Mouse (Mus musculus): ENCODE data around the gene She. TPM values are rescaled to one million over a fixed set of nuclear protein-coding genes. Genes with fewer than 3 reads are reported as not detected.

Gene She
- polyA plus RNA-seq, 1 experiment from 2014 or later, result 6.0 TPM

GRCm38 (mm10) chr3:89800774-89801506 is 30.2 kb upstream of the She start:
- no peak overlapping the region for H3K4me3 ChIP-seq
- H3K27ac ChIP-seq, result no peak overlapping the region
- no peak overlapping the region for H3K9ac ChIP-seq
- no peak overlapping the region for H3K4me2 ChIP-seq
- H3K9me3 ChIP-seq (replicated peaks), result no peaks in the 10 kb centered on the region
- ATAC-seq (replicated peaks; ENCODE audit: insufficient number of reproducible peaks, insufficient read depth, low FRiP score, low read depth), result no peak
- peaks cover 4% of the 10 kb centered on the region for H3K4me1 ChIP-seq (replicated peaks)
- H3K36me3 ChIP-seq, result no peaks in the 10 kb centered on the region
- no peaks in the 10 kb centered on the region for H3K27me3 ChIP-seq
- WGBS, result 66% methylated on average over 5 of the region's 5 CpGs

DNA sequence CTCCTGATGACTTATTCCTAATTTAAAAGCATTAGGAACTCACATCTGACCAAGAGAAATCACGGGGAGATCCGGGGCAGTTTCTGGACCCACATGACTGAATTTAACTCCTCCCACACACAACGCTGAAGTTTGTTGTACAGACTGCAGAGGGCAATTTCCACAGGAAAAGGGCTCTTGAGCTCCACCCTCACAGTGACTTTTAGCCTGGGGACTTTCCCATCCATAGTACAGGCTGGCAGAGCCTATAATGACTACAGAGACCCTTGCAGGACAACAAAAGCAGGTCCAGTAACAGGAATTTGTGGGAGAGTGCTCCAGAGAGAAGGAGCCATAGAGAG is 29.7 kb upstream of the She start:
- H3K4me1 ChIP-seq (replicated peaks), result peaks cover 4% of the 10 kb centered on the region
- no peaks in the 10 kb centered on the region for H3K27me3 ChIP-seq
- H3K36me3 ChIP-seq, result no peaks in the 10 kb centered on the region
- no peak overlapping the region for H3K4me3 ChIP-seq
- peak overlapping the region; percentile 22; the same call in 1 of the 2 replicates for H3K27ac ChIP-seq
- WGBS, result 19% methylated on average over 3 of the region's 3 CpGs
- H3K9ac ChIP-seq, result no peak overlapping the region
- no peak overlapping the region for H3K4me2 ChIP-seq
- ATAC-seq (replicated peaks; ENCODE audit: insufficient number of reproducible peaks, insufficient read depth, low FRiP score, low read depth), result no peak
- no peaks in the 10 kb centered on the region for H3K9me3 ChIP-seq (replicated peaks)

DNA sequence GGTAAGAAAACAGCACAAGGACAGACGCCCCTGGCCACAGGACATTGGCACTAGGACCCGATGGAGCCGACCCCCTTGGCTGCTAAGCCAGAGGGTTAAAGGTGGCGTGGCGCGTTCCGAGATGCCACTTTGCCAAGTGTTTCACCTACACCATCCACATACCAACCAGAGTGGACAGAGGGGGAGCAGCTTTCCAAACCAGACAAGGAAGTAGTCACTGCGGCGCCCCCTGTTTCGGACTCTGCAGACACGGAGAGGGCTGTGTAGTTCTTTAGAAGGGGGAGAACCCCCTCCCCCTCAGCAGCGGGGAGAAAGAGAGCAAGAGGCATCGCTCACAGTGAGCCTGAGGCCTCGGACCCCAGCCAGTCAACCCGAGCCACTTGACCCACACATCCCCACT is 28.3 kb upstream of the She start:
- H3K9me3 ChIP-seq (replicated peaks), result no peaks in the 10 kb centered on the region
- no peaks in the 10 kb centered on the region for H3K36me3 ChIP-seq
- no peak overlapping the region for H3K4me2 ChIP-seq
- H3K9ac ChIP-seq, result no peak overlapping the region
- ATAC-seq (replicated peaks; ENCODE audit: insufficient number of reproducible peaks, insufficient read depth, low FRiP score, low read depth), result no peak
- no peak overlapping the region for H3K4me3 ChIP-seq
- no peak overlapping the region for H3K27ac ChIP-seq
- WGBS, result 73% methylated on average over 15 of the region's 15 CpGs
- no peaks in the 10 kb centered on the region for H3K27me3 ChIP-seq
- peaks cover 4% of the 10 kb centered on the region for H3K4me1 ChIP-seq (replicated peaks)

DNA sequence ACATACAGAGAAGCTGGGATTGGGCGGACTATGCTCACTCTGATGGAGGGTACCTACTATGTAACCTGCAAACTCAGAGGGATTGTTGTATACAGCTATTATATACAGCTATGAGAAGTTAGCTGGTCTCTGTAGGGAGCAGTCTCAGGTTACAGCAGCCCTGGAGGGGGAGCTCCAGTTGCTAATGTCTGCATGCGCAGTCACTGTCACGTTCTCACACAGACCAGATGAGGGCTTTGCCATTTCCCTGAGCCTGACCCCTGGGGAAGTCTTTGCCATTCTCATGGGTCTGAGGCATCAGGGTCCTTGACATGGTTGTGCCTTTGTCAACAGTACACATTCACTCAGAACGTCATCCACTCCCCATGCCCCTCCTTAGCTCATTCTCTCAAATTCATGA is 26.0 kb upstream of the She start:
- H3K27me3 ChIP-seq, result no peaks in the 10 kb centered on the region
- H3K36me3 ChIP-seq, result no peaks in the 10 kb centered on the region
- ATAC-seq (replicated peaks; ENCODE audit: insufficient number of reproducible peaks, insufficient read depth, low FRiP score, low read depth), result no peak
- H3K9me3 ChIP-seq (replicated peaks), result no peaks in the 10 kb centered on the region
- H3K9ac ChIP-seq, result no peak overlapping the region
- no peak overlapping the region for H3K4me3 ChIP-seq
- H3K27ac ChIP-seq, result no peak overlapping the region
- H3K4me1 ChIP-seq (replicated peaks), result no peaks in the 10 kb centered on the region
- no peak overlapping the region for H3K4me2 ChIP-seq
- WGBS, result 53% methylated on average over 4 of the region's 4 CpGs

DNA sequence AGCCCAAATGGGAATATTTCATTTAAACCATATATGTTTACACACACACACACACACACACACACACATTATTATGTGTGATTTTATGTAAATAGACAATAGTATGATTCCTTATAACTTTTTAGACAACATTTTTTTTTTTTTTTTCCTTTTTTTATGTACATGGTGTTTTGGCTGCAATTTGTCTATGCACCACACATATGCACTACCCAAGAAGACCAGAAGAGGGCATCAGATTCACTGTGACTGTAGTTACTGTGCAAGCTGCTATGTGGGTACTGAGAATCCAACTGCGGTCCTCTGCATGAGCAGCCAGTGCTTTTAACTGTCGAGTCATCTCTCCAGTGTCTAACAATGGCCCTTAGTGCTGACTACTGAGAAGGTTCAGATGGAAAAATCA is 24.4 kb upstream of the She start:
- no peak overlapping the region for H3K27ac ChIP-seq
- 92% methylated on average over 2 of the region's 2 CpGs for WGBS
- no peaks in the 10 kb centered on the region for H3K36me3 ChIP-seq
- H3K9me3 ChIP-seq (replicated peaks), result no peaks in the 10 kb centered on the region
- H3K4me3 ChIP-seq, result no peak overlapping the region
- H3K27me3 ChIP-seq, result no peaks in the 10 kb centered on the region
- no peak overlapping the region for H3K4me2 ChIP-seq
- no peaks in the 10 kb centered on the region for H3K4me1 ChIP-seq (replicated peaks)
- no peak for ATAC-seq (replicated peaks; ENCODE audit: insufficient number of reproducible peaks, insufficient read depth, low FRiP score, low read depth)
- H3K9ac ChIP-seq, result no peak overlapping the region

DNA sequence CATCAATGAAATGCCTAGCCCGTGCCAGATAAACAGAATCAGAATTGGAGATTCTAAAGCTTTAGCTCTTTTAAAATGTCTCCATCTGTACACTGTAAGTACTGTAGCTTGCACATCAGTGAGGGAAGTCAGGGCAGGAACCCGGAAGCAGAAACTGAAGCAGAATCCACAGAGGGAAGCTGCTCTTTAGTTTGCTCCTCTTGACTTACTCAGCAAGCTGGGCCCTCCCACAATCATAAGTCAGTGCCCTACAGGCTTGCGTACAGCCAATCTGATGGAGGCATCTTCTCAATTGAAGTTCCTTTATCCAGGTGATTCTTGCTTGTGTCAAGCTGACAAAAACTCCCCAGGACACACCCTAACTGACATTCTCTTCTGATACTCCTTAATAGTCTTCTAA is 24.0 kb upstream of the She start:
- no peak overlapping the region for H3K9ac ChIP-seq
- WGBS, result 89% methylated on average over 3 of the region's 3 CpGs

DNA sequence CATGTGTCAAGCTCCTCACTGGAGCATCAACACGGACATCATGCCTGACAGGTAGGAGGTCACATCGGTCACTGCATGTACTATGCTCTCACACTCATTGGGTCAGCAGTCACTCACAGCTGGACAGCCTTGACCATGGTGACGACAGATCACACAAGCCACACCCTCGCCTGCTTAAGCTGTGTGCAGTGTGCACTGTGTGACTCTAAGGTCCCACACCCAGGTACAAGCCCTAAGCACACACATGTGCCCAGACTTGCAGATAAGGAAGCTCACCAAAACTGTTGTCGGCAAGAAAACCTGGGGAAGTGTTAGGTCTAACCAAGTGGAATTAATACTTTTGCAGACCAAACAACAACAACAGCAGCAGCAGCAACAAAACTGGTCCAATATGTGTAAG is 23.3 kb upstream of the She start:
- Histone ChIP-seq H3K27me3 (no peaks in the 10 kb centered on the region), H3K4me3 (no peak overlapping the region), H3K4me1 (replicated peaks) (no peaks in the 10 kb centered on the region), H3K4me2 (no peak overlapping the region), H3K36me3 (no peaks in the 10 kb centered on the region), H3K9ac (no peak overlapping the region), H3K27ac (no peak overlapping the region), H3K9me3 (replicated peaks) (no peaks in the 10 kb centered on the region)
- no peak for ATAC-seq (replicated peaks; ENCODE audit: insufficient number of reproducible peaks, insufficient read depth, low FRiP score, low read depth)
- WGBS, result 54% methylated on average over 5 of the region's 5 CpGs

More for the DNA sequence above, 24.0 kb upstream of the She start:
- Histone ChIP-seq H3K4me3 (no peak overlapping the region), H3K4me1 (replicated peaks) (no peaks in the 10 kb centered on the region), H3K36me3 (no peaks in the 10 kb centered on the region), H3K4me2 (no peak overlapping the region), H3K9me3 (replicated peaks) (no peaks in the 10 kb centered on the region), H3K27ac (no peak overlapping the region), H3K27me3 (no peaks in the 10 kb centered on the region)
- ATAC-seq (replicated peaks; ENCODE audit: insufficient number of reproducible peaks, insufficient read depth, low FRiP score, low read depth), result no peak

DNA sequence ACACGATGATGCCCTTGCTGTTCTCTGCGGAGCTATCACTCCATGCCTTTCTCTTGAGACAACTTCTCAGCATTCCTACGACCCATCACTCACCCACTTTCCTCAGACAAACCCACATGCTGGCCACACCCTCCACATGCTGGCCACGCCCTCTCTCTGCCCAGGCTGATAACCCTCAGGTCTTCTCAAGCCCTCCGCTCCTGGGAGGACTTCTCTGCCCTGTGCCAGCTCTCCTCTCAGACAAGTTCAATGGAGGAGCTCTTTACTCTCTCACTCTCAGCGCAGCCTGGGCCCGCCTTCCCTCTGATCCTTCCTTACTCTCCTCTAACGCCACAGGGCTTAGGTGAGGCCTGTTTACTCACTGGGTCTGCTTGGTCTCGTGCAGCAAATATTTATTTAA is 22.5 kb upstream of the She start:
- no peak overlapping the region for H3K4me2 ChIP-seq
- H3K27me3 ChIP-seq, result no peaks in the 10 kb centered on the region
- no peaks in the 10 kb centered on the region for H3K9me3 ChIP-seq (replicated peaks)
- no peaks in the 10 kb centered on the region for H3K36me3 ChIP-seq
- WGBS, result 47% methylated on average over 9 of the region's 9 CpGs
- no peak overlapping the region for H3K9ac ChIP-seq
- H3K27ac ChIP-seq, result no peak overlapping the region
- no peaks in the 10 kb centered on the region for H3K4me1 ChIP-seq (replicated peaks)
- no peak overlapping the region for H3K4me3 ChIP-seq
- ATAC-seq (replicated peaks; ENCODE audit: insufficient number of reproducible peaks, insufficient read depth, low FRiP score, low read depth), result no peak; the same call in 1 of the 2 replicates

- Histone ChIP-seq H3K9me3 (replicated peaks) (no peaks in the 10 kb centered on the region), H3K4me1 (replicated peaks) (no peaks in the 10 kb centered on the region), H3K27me3 (no peaks in the 10 kb centered on the region), H3K4me3 (no peak overlapping the region), H3K9ac (no peak overlapping the region), H3K4me2 (no peak overlapping the region), H3K27ac (no peak overlapping the region), H3K36me3 (no peaks in the 10 kb centered on the region)
- ATAC-seq (replicated peaks; ENCODE audit: insufficient number of reproducible peaks, insufficient read depth, low FRiP score, low read depth), result no peak
Measured at GRCm38 (mm10) chr3:89810841-89811240, 20.3 kb upstream of the She start.

DNA sequence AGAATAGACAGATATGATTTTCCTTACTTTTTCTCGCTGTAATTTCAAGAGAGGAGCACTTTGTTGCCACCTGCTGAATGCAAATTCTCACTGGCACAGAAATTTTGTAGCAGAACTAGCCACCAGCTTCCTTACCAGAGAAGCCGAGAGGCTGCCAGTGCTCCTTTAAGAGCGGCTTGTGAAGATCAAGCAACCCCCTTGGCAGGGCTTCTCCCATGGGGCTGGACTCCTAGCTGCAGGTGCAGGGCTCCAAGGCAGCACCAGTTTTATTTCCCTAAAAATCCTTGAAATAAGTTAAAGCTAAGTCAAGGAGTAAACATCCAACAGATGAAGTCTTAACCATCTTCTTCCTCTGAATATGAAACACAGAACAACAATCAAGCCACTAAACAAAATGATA is 19.0 kb upstream of the She start:
- Histone ChIP-seq H3K4me2 (no peak overlapping the region), H3K4me3 (no peak overlapping the region), H3K9ac (no peak overlapping the region), H3K27me3 (0 out of 2 replicates have a peak, but pooled peaks cover 3% of the 10 kb centered on the region), H3K27ac (no peak overlapping the region), H3K36me3 (no peaks in the 10 kb centered on the region), H3K9me3 (replicated peaks) (no peaks in the 10 kb centered on the region), H3K4me1 (replicated peaks) (no peaks in the 10 kb centered on the region)
- WGBS, result 67% methylated on average over 3 of the region's 3 CpGs
- no peak for ATAC-seq (replicated peaks; ENCODE audit: insufficient number of reproducible peaks, insufficient read depth, low FRiP score, low read depth)

GRCm38 (mm10) chr3:89814051-89814450 is 17.1 kb upstream of the She start:
- no peaks in the 10 kb centered on the region for H3K9me3 ChIP-seq (replicated peaks)
- no peak overlapping the region for H3K9ac ChIP-seq
- WGBS, result 80% methylated on average over 7 of the region's 7 CpGs
- H3K27ac ChIP-seq, result no peak overlapping the region
- ATAC-seq (replicated peaks; ENCODE audit: insufficient number of reproducible peaks, insufficient read depth, low FRiP score, low read depth), result no peak
- no peaks in the 10 kb centered on the region for H3K4me1 ChIP-seq (replicated peaks)
- H3K4me2 ChIP-seq, result no peak overlapping the region
- 0 out of 2 replicates have a peak, but pooled peaks cover 3% of the 10 kb centered on the region for H3K27me3 ChIP-seq
- no peak overlapping the region for H3K4me3 ChIP-seq
- H3K36me3 ChIP-seq, result no peaks in the 10 kb centered on the region

DNA sequence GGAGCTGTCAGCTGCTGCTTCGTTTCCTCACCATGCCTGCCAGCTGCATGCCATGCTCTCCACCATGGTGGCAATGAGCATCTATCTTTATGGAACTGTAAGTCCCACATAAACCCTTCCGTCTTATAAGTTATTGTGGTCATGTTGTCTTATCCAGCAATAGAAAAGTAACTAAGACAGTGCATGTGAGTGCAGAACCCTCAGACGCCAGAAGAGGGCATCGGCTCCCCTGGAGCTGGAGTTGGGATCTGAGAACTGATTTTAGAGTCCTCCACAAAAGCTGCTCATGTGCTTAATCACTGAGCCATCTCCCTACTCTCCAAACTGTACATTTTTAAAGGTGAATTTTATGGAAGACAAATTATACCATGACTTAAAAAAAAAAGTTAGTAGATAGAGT is 14.1 kb upstream of the She start:
- no peaks in the 10 kb centered on the region for H3K36me3 ChIP-seq
- no peak for ATAC-seq (replicated peaks; ENCODE audit: insufficient number of reproducible peaks, insufficient read depth, low FRiP score, low read depth)
- no peak overlapping the region for H3K27ac ChIP-seq
- H3K4me1 ChIP-seq (replicated peaks), result peaks cover 5% of the 10 kb centered on the region
- no peak overlapping the region for H3K9ac ChIP-seq
- 62% methylated on average over 4 of the region's 4 CpGs for WGBS
- H3K27me3 ChIP-seq, result 0 out of 2 replicates have a peak, but pooled peaks cover 3% of the 10 kb centered on the region
- no peaks in the 10 kb centered on the region for H3K9me3 ChIP-seq (replicated peaks)
- no peak overlapping the region for H3K4me2 ChIP-seq
- H3K4me3 ChIP-seq, result no peak overlapping the region
